Mouse (Mus musculus): Measurements from ENCODE around the gene Pfkfb2.

DNA sequence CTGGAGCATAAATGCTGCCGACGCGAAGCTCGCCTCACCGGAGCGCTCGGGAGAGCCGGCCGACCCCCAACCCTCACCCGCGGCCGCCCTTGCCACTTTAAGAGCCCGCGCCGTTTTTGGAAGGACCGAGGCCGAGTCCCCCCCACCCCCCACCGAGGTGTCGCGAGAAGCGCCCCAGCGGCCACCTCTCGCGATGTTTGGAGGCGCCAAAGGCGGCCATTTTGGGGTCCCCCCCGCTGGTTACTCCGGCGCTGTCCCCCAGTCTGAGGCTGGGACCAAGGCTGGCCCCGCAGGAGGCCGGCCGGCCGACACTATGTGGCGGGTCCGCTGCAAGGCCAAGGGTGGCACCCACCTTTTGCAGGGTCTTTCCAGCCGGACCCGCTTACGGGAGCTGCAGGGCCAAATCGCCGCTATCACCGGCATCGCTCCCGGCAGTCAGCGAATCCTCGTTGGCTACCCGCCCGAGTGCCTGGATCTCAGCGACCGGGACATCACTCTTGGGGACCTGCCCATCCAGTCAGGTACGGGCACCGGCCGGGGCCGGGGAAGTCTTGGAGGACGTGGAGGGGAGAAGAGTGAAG lies 11.7 kb downstream of the Pfkfb2 start, which contains the start of gene Yod1:
- TF ChIP-seq CTCF (IDR thresholded peaks at IDR 0.05; ENCODE audit: low read depth): no peak
- TF ChIP-seq EP300 (IDR thresholded peaks at IDR 0.05; ENCODE audit: low read depth): peak; percentile 92

All from liver, postnatal 0 days (tissue).